Mouse (Mus musculus) retina, embryonic 14.5 days (tissue): ENCODE data around the gene Urm1.

Experiments
- DNase-seq: peaks from one replicate; pipeline ENCODE4 v3.0.0-alpha.2; 2015; ENCODE audit warnings: low spot score

Urm1 gene

DNA sequence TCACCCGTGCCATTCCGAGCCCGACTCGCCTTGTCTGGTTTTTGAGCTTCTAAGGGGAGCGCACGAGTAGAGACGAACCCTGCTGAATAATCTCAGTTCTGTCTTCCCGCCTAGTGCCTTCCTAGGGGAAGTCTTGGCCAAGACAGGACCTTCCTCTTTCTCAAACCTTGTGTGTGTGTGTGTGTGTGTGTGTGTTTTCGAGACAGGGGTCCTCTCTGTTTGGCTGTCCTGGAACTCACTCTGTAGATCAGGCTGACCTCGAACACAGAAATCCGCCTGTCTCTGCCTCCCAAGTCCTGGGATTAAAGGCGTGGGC is 7.8 kb downstream of the Urm1 start:
- no peak for DNase-seq

DNA sequence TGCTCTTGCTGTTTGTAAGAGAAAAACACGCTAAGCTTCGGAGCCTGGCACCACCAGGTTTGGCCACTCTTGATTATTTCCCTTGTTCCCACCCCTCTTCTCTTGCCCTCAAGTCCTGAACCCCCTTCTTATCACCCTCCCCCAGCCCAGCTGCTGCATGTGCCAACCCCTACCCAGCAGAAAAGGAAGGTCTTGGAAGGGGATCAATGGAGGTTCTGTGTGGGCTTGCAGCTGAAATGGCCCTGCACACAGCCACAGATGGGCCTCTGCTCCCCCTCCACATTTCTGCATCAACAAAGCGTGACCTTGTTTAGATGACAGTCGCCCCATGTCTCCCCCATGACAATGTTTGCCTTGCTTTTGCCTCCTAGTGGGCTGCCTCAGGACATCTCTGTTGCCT is 11.2 kb downstream of the Urm1 start:
- no peak for DNase-seq

DNA sequence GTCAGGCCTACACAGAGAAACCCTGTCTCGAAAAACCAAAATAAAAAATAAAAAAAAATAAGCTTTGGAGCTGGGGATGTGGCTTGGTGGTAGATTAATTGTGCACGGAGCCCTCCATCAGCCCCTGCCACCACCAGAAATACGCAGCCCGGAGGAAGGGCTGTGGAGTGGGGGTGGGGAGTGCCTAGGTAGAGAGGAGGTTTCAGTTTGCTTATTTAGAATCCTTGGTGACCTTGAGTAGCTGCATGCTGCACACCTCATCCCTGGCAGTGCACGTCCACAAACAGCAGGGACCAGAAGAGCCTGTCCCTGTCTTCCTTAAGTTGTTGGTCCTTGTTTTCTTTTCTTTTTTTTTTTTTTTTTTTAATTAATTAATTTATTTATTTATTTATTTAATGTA is 13.9 kb downstream of the Urm1 start:
- DNase-seq, result no peak

DNA sequence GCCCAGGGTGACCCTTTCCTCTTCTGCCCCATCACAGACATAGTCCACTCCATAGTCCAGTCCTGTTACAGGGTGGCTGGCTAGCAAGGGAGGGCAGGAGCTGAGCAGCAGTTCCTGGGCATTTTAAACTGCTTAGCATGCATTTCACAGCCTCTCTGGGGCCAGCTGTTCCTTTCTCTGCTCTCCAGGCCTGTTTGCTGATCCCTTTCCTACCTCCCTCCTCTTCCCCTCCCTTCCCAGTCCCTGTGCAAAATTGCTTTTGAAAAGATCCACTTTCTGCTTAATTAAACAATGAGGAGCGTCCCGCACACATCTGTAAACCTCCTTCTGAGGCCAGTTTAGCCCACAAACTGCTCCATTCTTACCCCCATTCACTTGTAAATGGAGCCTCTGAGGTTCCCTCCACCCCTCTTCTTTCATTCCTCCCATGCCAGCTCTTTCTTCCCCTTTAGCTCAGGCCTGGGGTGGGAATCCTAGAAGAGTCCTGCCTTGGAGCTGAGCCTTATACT is 15.6 kb downstream of the Urm1 start:
- DNase-seq, result no peak

DNA sequence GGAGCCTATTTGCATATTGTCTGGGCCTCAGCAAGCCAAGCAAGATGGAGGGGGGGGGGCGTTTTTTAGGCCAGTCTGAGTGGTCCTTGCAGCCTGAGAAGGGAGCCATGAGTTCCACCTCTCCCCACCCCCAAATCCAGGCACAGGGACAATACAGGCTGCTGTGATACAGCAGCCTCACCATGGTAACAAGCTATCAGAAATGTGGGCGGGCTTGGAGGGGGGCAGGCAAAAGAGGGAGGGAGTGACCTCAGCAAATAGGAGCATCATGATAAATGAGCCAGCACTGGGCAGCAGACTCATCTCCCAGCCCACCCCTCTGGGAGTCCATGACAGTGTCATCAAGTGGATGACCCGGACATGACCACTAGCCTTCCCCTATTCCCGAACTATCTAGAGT is 19.6 kb downstream of the Urm1 start:
- peak; percentile 45 for DNase-seq

DNA sequence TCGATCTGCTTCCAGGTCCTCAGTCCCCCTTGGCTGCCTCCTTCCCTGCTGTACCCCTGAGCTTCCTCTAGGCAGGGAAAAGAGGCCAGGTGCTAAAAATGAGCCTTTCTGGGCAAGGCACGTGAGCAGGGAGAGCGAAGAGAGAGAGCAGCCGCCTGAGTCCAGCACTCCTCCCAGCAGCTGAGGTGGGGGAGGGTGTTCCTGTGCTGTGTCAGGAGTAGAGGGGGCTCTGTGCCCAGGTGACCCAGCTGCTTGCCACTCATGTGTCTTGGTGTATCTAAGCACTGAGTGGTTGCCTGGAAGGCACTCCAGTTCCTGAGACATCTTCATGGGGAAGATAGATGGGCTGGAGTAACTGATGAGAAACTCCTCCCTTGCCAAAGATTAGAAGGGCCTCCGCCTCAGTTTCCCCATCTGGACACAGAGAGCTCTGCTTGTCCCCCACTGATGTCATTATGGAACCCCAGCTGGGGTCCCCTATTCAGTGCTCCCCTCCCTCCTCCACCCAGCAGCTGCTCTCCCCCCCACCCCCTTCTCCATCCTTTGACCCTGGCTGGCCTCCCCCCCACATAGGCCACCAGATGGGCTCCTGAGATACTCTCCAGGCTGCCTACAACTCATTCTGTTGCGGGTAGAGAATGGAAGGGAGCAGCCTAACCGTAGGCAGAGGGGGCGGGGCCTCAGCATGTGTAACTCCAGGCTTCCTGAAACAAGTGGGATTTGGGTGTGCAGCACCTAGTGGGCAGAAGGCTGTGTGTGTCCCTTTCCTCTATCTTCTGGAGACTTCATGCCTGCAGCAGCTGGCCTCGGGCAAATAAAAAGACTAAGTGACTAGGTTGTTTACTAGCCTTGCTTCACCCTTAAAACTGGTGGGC is 23.6 kb downstream of the Urm1 start:
- DNase-seq, result no peak

DNA sequence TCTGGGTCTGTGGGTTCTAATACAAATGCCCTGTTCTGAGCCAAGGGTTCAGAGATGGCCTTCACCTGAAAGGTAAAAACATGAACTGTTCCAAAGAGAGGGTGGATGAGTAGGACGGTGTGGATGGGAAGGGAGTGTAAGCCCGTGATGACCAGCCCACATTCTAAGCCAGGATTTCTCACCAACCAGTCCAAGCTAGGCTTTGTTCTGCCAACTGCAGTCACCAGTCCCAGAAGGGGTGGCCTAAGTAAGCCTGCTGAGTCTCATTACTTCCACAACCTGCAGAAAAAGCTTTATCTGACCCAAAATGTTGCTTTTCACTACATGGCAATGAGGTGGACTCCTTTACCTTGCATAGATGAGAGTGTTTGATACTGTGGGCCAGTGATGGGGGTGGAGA is 24.2 kb downstream of the Urm1 start:
- DNase-seq, result no peak

DNA sequence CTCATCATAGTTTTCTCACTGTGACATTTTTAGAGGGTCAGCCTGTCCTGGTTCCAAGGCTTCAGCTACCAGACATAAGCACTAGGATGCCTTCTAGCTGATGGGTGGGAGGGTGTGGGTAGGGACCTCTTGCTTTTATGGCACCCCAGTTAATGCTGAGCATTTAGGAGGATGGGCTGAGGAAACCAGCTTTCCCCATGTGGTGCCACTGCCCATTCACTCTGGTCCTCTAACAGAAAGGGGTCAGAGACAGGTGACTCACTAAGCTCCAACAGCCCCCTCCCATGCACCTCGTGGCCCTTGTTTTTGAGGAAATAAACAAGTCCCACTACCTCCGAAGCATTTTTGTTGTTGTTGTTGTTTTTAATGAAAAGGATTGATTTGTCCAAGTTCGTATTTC is 24.8 kb downstream of the Urm1 start:
- DNase-seq, result no peak

DNA sequence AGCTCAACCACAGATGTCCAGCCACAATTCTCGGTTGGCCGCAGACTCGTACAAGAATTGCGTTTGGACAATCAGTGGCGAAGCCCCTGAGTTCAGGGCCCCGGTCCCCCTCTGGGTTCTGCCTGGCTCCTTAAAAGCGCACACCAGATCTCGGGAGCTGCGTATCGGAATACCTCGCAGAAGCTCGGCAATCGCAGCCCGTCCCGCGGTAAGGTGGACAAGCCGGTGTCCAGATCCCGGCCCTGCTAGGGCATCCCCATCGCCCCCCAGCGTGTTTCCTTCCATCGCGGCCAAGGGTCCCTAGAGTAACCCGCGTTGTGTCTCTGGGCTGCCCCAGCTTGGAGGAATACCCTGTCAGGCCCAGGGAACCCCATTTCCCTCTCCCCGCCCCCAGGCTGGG is 25.8 kb downstream of the Urm1 start:
- peak; percentile 34 for DNase-seq

DNA sequence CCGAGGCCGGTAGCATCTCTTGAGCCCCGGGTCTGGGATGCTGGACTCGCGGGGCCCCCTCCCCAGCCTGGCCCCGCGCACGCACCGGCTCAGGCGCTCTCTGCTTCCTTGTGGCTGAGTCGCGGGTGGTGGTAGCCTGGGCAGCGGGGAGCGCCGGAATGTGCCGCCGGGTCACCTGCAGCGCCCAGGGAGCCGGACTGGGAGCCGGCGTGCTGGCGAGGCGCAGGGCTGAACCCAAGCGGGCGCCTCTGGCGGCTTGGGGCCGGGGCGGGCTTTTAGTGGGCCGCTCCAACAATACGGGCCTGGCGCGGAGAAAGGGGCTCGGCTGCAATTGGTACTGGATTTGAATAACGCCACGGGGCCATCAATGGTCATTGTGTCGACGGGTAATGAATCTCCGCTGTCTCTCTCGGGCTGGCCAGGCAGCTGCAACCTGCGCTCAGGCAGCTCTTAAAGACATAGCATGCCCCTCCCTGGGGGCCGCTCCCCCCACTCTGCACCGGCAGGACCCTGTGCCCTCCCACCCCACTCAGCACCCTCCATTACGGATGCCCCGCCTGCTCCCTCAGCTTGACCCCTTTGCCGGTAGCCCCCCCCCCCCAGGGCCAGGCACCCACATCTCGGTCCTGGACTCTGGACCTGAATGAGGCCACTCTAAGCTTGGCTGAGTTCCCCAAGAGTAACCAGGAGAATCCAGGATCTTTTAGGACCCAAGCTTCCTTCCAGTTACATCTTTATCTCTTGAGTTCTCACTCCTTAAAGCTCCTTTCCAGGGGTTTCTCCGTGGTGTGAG is 26.4 kb downstream of the Urm1 start:
- peak; percentile 57 for DNase-seq

DNA sequence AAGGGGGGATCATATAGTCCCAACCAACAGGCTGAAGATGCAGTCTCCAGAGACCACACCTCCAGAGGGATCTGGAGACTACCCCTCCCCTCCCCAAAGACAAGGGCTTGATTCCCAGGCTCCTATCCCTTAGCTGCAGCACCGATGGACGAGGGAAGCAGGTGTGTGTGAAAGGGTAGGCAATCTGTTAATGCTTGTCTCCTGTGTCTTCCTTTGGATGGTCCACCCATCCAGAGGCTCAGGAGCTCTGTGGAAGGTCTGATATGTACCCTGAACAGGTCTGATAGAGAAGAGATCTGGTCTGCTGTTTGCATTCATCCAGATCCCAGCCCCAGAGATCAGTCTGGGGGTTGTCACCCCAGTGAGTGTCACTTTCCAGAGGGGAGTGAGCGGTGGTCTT is 27.0 kb downstream of the Urm1 start:
- no peak for DNase-seq

DNA sequence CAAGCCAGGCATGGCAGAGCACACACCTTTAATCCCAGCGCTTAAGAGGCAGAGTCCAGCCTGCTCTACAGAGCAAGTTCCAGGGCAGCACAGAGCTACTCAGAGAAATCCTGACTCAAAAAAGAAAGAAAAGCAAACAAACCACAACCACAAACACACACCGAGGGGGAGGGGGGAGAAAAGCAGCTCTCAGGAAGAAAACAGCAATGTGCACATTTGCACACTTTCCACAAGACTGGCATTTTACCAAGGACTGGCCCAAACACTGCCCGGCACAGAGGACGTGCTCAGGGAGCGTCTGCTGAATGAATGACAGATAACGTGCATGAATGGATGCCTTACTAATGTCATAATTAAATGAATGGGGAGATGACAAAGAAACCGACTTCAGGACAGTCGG is 29.2 kb downstream of the Urm1 start:
- no peak for DNase-seq

DNA sequence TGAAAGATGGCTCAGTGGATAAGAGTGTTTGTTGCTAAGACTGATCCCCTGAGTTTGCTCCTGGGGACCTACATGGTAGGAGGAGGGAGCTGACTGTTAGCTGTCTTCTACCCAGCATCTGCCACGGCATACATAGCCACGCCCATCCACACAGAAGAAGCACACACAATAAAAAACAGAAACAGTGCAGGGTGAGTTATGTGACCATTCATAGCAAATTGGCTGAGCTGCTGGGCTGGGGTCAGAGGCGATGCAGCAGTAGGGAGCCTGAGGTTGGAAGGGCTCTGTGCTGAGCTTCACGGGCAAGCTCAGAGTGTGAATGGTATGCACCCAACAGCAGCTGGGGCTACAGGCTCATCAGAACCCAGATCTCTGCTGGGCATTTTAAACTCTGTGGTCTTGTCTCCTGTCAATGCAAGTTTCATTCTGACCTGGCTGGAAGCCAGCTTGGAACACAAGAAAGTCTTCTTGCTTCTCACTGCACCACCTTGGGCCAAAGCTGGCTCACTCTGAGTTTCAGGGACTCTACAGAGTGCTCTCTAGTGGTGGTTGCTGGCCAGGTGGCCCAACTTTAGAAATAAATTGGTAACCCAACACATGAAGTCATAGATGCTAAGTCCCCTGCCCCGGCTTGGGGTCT is 30.1 kb downstream of the Urm1 start:
- DNase-seq, result no peak

DNA sequence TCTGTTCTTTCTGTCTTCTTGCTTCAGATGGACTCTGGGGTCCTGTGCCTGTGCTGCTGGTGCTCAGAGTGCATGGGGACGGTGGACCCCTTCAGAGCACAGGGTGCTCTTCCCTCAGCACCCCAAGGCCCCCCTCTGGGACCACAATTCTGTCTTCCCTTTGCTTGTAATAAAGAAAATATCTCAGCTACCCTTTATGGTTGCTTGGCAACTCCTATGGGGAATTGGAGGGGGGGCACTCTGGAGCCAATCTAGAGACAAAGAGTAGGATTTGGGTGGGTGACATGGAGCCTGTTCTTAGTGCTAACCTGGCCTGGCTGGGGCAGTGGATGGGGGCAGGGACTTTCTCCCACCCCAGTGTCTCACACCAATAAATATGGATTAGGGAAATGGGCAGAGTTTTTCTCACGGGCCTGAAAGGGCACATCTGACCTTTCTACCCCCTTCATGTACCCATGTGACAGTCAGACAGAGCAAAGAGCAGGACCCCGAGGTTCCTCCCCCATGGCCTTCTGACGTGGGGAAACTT is 33.1 kb downstream of the Urm1 start:
- DNase-seq, result no peak

DNA sequence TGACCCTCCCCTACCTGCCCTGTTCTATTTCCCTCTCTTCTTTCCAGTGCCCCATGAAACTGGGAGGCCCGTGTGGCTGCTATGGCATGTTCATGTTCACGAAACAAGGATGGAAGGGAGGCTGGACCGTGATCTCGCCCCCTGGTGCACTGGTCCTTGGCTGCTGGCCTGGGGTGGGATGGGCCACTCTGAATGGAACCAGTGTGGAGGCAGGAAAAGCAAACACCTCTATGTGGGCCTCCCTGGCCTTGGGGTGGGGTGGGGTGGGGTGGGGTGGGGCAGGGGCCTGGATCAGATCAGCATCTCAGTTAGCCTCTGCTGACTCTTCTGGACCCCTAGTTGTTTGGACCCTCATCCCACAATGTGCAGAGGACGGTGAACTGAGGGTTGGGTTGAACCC is 33.9 kb downstream of the Urm1 start:
- no peak for DNase-seq

DNA sequence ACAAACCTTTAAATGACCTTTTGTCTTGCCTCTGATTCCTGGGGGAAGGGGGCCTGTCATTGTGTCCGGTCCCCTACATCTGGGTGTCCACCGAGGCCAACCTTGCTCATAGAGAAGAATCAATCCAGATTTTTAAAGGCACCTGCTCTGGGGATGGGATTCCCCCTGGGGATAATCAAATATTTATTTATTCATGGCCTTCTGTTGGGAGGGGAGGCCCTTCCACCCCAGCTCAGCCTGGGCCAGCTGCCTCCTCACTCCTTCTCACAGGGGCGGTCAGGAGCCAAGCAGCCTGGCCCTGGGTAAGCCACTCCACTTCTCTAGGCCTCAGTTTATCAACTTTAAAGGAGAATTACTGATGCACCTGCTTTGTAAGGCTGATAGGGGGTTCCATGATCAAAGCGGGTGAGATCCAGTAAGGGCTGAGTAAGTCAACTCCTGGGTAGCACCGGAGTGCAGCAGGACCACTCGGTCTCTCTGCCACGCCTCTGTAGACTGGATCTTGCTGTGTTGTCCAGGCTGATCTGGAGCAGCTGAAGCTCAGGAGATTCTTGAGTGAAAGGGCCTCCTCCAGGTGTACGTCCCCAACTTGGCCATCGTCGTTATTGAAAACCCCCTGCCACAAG is 35.8 kb downstream of the Urm1 start:
- no peak for DNase-seq

DNA sequence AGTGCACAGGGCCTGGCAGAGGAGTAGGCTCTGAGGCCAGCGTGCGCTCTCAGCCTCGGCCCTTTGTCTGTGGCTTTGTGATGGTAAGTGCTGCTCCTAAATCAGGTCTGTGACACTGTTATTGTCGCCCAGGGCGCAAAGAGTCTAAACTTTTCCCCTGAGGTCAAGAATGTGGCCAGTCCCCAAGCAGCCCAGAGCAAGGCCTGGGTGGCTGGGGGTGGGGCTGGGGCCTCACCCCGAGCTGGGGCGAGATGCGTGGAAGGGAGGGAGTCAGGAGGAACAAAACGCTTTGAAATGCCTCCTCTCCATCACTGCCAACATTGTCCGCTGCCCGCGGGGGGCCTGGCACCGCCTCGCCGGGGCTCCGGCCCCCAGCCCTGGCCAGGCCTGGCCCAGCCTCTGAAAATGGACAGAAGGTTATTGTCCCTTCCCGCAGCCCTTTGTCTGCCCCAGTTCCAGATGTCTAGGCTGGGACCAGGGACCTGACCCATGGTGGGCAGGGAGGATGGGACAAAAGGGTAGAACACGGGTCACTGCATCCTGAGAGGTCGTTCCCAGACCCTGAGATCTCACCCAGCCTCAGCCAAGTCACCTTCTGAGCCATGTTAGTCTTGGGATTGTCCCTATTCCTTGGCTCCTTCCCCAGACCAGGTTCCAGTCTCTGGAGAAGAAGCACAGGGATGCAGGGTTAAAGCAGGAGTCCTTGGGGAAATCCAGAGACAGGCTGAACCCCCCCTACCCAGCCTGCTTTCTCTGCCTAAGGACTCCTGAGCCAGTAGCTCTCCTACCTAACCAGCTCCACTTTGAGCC is 36.8 kb downstream of the Urm1 start:
- peak; percentile 51 for DNase-seq

DNA sequence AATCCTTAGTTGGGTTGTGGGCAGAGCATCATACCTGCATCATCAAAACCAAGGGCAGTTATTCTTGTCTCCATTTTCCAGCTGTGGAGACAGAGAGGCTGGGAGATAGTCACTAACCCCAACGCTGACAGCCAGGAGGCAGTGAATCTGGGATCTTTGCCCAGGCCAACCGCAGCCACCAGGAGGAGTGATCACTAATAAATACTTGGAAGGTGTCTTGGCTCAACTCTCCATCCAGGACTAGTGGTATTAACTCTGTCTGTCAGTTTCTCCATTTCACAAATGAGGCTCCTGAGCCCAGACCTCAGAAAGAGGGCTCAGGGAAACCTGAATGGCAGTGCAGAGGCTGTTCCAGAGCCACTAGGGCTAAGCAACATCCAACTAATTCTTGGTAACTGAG is 37.5 kb downstream of the Urm1 start:
- DNase-seq, result no peak

DNA sequence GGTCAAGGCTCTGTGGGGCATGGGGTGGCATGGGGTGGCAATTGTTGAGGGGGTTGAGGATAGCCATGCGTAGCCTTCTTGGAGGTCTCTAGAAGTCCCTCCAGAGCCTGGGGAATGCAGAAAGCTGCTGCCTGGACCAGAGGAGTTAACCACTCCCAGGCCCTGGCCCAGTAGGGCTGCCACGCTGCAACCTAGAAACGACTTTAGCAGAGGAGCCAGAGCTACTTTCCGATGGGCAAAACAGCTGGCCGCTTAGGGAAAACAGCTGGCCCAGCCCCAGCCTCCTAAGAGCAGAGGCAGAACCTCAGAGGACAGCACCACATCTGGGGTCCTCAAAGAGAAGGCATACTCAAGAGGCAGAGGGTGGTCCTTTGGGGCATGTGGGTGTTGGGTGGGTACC is 38.1 kb downstream of the Urm1 start:
- no peak for DNase-seq

DNA sequence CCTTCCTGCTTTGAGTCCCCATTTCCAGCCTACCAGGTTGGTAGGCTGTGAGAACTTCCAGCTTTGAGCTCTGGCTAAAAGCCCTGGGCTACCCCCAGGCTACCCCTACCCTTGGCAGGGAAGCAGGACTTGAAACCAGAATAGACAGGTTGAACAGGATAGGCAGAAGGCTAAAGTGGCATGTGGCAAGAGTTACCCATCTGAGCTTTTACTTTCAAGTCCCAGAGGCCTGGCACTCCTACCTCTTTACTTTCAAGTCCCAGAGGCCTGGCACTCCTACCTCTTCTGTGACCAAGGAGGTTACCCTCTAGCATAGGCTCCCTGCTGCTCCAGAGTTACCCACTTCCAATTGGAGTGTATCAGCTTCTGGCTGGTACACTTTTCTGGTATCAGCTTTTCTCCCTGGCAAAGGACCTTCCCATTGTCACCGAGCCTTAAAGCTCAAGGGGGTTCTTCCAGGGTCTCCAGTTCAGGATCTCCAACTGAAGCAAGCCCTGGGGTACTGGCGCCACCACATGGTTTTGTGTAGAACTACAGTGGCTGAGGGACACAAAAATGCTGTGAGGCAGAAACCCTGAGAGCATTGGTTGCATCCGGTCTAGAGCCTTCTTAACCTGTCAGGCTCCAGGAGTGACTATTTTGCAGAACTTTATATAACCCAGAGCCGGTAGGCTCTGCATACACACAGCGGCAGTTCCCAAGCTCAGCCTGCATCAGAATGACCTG is 39.0 kb downstream of the Urm1 start:
- peak; percentile 80 for DNase-seq

DNA sequence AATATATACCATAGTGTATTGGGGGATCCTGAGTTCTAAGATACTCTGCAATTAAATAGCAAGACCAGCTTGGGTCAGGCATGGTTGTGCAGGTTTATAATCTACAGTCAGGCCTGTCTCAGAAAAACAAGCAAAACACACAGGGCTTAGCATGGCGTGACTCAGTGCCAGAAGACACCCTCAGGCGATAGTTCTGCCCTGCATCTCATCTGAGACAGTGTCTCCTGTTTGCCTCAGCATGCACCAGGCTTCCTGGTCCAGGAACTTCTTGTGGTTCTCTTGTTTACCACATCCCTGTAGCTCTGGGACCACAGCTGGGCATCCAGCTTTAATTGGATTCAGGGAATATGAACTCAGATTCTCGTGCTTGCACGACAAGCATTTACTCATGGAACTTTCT is 45.2 kb downstream of the Urm1 start:
- DNase-seq, result no peak
